9 mouse cellular contexts compared by ENCODE assay signal in the genomic region with DNA sequence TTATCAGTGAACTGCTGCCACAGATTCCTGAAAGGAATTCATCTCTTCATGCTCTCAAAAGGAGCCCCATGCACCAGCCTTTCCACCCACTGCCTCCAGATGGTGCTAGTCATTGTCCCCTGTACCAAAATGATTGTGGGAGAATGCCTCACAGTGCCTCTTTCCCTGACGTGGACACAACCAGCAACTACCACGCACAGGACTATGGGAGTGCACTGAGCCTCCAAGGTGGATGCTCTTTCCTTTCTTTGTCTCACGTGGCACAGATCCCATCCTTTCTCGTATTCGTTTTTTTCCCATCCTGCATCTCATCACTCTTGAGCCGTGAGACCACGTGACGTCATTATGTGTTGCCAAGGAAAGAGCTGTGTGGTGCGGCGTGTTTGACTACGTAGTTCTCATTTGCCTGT.
A peak's percentile ranks its signal among the peaks of the same experiment; 100 is the strongest.
DNase-seq lines count a peak whose midpoint lies in the region; ATAC-seq and TF ChIP-seq lines count a peak whose summit lies in the region.
"Had no signal": no experiment of that assay in that cellular context is flagged by ENCODE, and none has a peak within 500 bp of the region (broad histone marks: within the 10 kb centered on the region; RNA-seq: fewer than 3 reads in every experiment).

No protein-coding gene starts in this region.

- no peaks in the 10 kb centered on the region for H3K4me1 ChIP-seq in embryonic fibroblast, embryonic 13.5 days (ENCODE audit: control insufficient read depth, insufficient read depth, low read length)
- no peaks in the 10 kb centered on the region for H3K4me1 ChIP-seq in stomach, postnatal 0 days (replicated peaks; ENCODE audit: control insufficient read depth, insufficient read depth)
- H3K4me1 ChIP-seq: limb, embryonic 12.5 days had no signal

- TF ChIP-seq EP300 in stomach, postnatal 0 days (optimal IDR thresholded peaks at IDR 0.05), result no peak

- H3K4me2 ChIP-seq in stomach, postnatal 0 days (replicated peaks; ENCODE audit: low read depth), result no peak overlapping the region
- H3K4me2 ChIP-seq: limb, embryonic 12.5 days had no signal

- intact Hi-C loops in heart, postnatal 14 days (cut with DNase I), result loop anchor here (5.0 kb wide), 1 partner anchor 141 kb away; no protein-coding TSS in a partner anchor

- no peaks in the 10 kb centered on the region for H3K9me3 ChIP-seq in stomach, postnatal 0 days (ENCODE audit: control insufficient read depth, low read length)
- H3K9me3 ChIP-seq: limb, embryonic 12.5 days had no signal

- no peaks in the 10 kb centered on the region for H3K36me3 ChIP-seq in stomach, postnatal 0 days (ENCODE audit: control insufficient read depth, insufficient read depth, low read length)

- H3K27me3 ChIP-seq in stomach, postnatal 0 days (ENCODE audit: control insufficient read depth, insufficient read depth, low read length), result no peaks in the 10 kb centered on the region
- H3K27me3 ChIP-seq: limb, embryonic 12.5 days had no signal

- no peak for TF ChIP-seq POLR2A in embryonic fibroblast, embryonic 13.5 days (IDR thresholded peaks at IDR 0.05; ENCODE audit: low read depth, low read length)

- DNase-seq in adrenal gland, adult 2 months, result peak; percentile 51
- no peak for DNase-seq in adrenal gland, adult 8-10 months
- DNase-seq in adipocyte (ENCODE audit: low spot score), result peak; percentile 11
- peak; percentile 42 to 65 for DNase-seq in heart, postnatal 14 days
- peak; percentile 86 for DNase-seq in layer of hippocampus, adult 9-11 months
- peak; percentile 48 for DNase-seq in mesoderm, embryonic 11.5 days (ENCODE audit: low read depth, low spot score)
- DNase-seq in stomach, postnatal 0 days (ENCODE audit: low spot score), result peak; percentile 42

- no peak overlapping the region for H3K4me3 ChIP-seq in embryonic fibroblast, embryonic 13.5 days (ENCODE audit: insufficient read depth, low read length)
- no peak overlapping the region for H3K4me3 ChIP-seq in stomach, postnatal 0 days (ENCODE audit: low read depth, low read length)
- H3K4me3 ChIP-seq: limb, embryonic 12.5 days had no signal

- no peak overlapping the region for H3K9ac ChIP-seq in stomach, postnatal 0 days (ENCODE audit: low read length)
- H3K9ac ChIP-seq: limb, embryonic 12.5 days had no signal

- TF ChIP-seq CTCF in embryonic fibroblast, embryonic 13.5 days (IDR thresholded peaks at IDR 0.05; ENCODE audit: borderline replicate concordance, insufficient read depth, low read length), result peak; percentile 20; the same call in 1 of the 2 replicates
- TF ChIP-seq CTCF in stomach, postnatal 0 days (IDR thresholded peaks at IDR 0.05; ENCODE audit: low read depth), result peak; percentile 85

- ATAC-seq in stomach, postnatal 0 days (ENCODE audit: low FRiP score, low TSS enrichment), result peak; percentile 69; the same call in 1 of the 2 replicates

- H3K27ac ChIP-seq in embryonic fibroblast, embryonic 13.5 days (ENCODE audit: insufficient read depth, low read length), result no peak overlapping the region
- H3K27ac ChIP-seq in stomach, postnatal 0 days (replicated peaks), result no peak overlapping the region
- H3K27ac ChIP-seq: limb, embryonic 12.5 days had no signal

- 65% methylated on average over 11 of the region's 11 CpGs for WGBS in stomach, postnatal 0 days
